Mouse (Mus musculus) brain, adult 10 weeks (tissue): ENCODE data around the gene Gbx2. TPM values are rescaled to one million over a fixed set of nuclear protein-coding genes. Genes with fewer than 3 reads are reported as not detected.

ENCODE experiments used
- polyA plus RNA-seq: library from polyadenylated mRNA; stranded (reverse); fragments of 350-450 nt; fragmentation: Illumina TruSeq; extraction: RNeasy Lipid Tissue Mini Kit (QIAGEN cat#74804); gene quantifications from one replicate; pipeline ENCODE4 v1.2.3, GENCODE M21; 2015; ENCODE audit warnings: low read depth, low replicate concordance

Gene Gbx2
- 4.7 TPM for polyA plus RNA-seq

DNA sequence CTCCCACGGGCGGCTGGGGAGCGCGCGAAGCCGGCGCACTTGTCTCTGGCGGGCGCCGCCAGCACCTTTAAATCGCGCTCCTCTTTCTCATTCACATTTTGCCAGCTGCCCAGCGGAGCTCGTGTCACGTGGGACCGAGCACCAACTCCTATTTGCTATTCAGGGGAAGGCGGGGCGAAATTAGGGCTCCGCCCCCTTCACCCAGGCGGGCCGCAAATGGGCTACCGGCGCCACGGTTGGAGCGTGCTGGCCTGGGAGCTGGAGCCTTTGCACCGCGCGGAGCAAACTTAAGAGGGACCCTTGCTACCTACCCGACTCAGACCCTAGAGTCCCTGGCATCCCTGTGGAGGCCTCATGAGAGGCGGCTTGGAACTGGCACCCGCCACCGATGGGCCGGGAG, at the start of gene Gbx2:
Gbx2 (minus strand) TSS at position 60 of the 400 bp plus-strand sequence.

Other genes with a start within 250 kb of the Gbx2 start
- 1.5 TPM for gene Asb18, start 83.5 kb upstream of the Gbx2 start, polyA plus RNA-seq
- 1.2 TPM for gene Iqca, start 222.2 kb upstream of the Gbx2 start, polyA plus RNA-seq